Mouse (Mus musculus) kidney, adult 2 months (tissue): ENCODE data around the gene Ccdc43. TPM values are rescaled to one million over a fixed set of nuclear protein-coding genes. Genes with fewer than 3 reads are reported as not detected.
A peak's percentile ranks its signal among the peaks of the same experiment; 100 is the strongest.

ENCODE experiments used
- DNase-seq: peaks from one replicate; pipeline ENCODE4 v3.0.0; 2021
- H3K27ac ChIP-seq: fragments of 200-500 bp; 2 replicates; pipeline ENCODE4 v1.5.1; 2012; ENCODE audit warnings: low read depth, low read length, control low read depth, inconsistent platforms; ENCODE audit not compliant: insufficient read depth
- H3K27me3 ChIP-seq: fragments of 200-500 bp; replicated peaks from 2 replicates; pipeline ENCODE4 v1.6.1; 2012; ENCODE audit warnings: mild to moderate bottlenecking, moderate library complexity, low read length, inconsistent platforms; ENCODE audit not compliant: control insufficient read depth, insufficient read depth
- H3K36me3 ChIP-seq: fragments of 200-500 bp; 2 replicates; pipeline ENCODE4 v1.6.1; 2012; ENCODE audit warnings: mild to moderate bottlenecking, moderate library complexity, low read length, inconsistent platforms; ENCODE audit not compliant: control insufficient read depth, insufficient read depth
- H3K4me1 ChIP-seq: fragments of 200-500 bp; 2 replicates; pipeline ENCODE4 v1.6.1; 2011; ENCODE audit warnings: low read length; ENCODE audit not compliant: control insufficient read depth, insufficient read depth
- H3K4me3 ChIP-seq: fragments of 200-500 bp; 2 replicates; pipeline ENCODE4 v1.5.1; 2011; ENCODE audit warnings: mild to moderate bottlenecking, low read depth, low read length, control low read depth; ENCODE audit not compliant: insufficient read depth
- CTCF ChIP-seq: fragments of 200-500 bp; conservative IDR thresholded peaks from 2 replicates; pipeline ENCODE4 v1.5.1; 2011; ENCODE audit warnings: low read depth, mild to moderate bottlenecking, control low read depth, low read length, moderate library complexity, mixed read lengths; ENCODE audit not compliant: insufficient read depth, insufficient read length
- POLR2A ChIP-seq: fragments of 200-500 bp; IDR thresholded peaks from one replicate; pipeline ENCODE4 v1.6.1; 2011; ENCODE audit warnings: low read depth, low read length, control low read depth
- WGBS: fragments of 180-500 bp; shearing (Covaris S2); methylation state at CpG from one replicate; pipeline ENCODE4 v1.1.7; 2018; 5-methylcytosine and 5-hydroxymethylcytosine counted together
- polyA plus RNA-seq: library from polyadenylated mRNA; depleted of rRNA; stranded (reverse); fragments of >200 nt; gene quantifications from 2 replicates; pipeline ENCODE4 v1.2.3, GENCODE M21; 2012

Gene Ccdc43
- polyA plus RNA-seq, 1 experiment = 8.4 TPM

- Histone ChIP-seq H3K4me1 (no peaks in the 10 kb centered on the region), H3K36me3 (no peaks in the 10 kb centered on the region), H3K27me3 (peaks cover 9% of the 10 kb centered on the region), H3K4me3 (no peak overlapping the region), H3K27ac (no peak overlapping the region)
- 62% methylated on average over 33 of the region's 33 CpGs for WGBS
- TF ChIP-seq POLR2A (no peak), CTCF (no peak)
- no peak for DNase-seq
These were observed 32.4 kb downstream of the Ccdc43 start for GRCm38 (mm10) chr11:102665151-102665550.

- no peak for TF ChIP-seq POLR2A
- no peak for TF ChIP-seq CTCF
- DNase-seq = no peak
- Histone ChIP-seq H3K4me1 (no peaks in the 10 kb centered on the region), H3K27ac (no peak within 1 kb of the TSS), H3K36me3 (no peaks in the 10 kb centered on the region), H3K27me3 (peaks cover 9% of the 10 kb centered on the region), H3K4me3 (no peak within 1 kb of the TSS)
- 76% methylated on average over 3 of the region's 3 CpGs for WGBS
These were observed 34.2 kb downstream of the Ccdc43 start, which contains the start of gene Meioc for GRCm38 (mm10) chr11:102663416-102663815. Gene Meioc, plus strand, starts transcription at chr11:102663716.

GRCm38 (mm10) chr11:102656931-102657330 is 40.7 kb downstream of the Ccdc43 start:
- no peaks in the 10 kb centered on the region for H3K4me1 ChIP-seq
- H3K27me3 ChIP-seq = no peaks in the 10 kb centered on the region
- no peak overlapping the region for H3K27ac ChIP-seq
- TF ChIP-seq CTCF (no peak), POLR2A (no peak)
- 47% methylated on average over 6 of the region's 6 CpGs for WGBS
- no peaks in the 10 kb centered on the region for H3K36me3 ChIP-seq
- DNase-seq = no peak
- H3K4me3 ChIP-seq = no peak overlapping the region

- no peaks in the 10 kb centered on the region for H3K4me1 ChIP-seq
- no peak overlapping the region for H3K4me3 ChIP-seq
- H3K36me3 ChIP-seq = no peaks in the 10 kb centered on the region
- DNase-seq = no peak
- H3K27me3 ChIP-seq = no peaks in the 10 kb centered on the region
- 13% methylated on average over 4 of the region's 4 CpGs for WGBS
- H3K27ac ChIP-seq = no peak overlapping the region
- TF ChIP-seq POLR2A (no peak), CTCF (no peak)
These were observed 41.2 kb downstream of the Ccdc43 start for GRCm38 (mm10) chr11:102656326-102656926.

GRCm38 (mm10) chr11:102655888-102656287 is 41.7 kb downstream of the Ccdc43 start:
- Histone ChIP-seq H3K4me3 (no peak overlapping the region), H3K4me1 (no peaks in the 10 kb centered on the region), H3K27ac (no peak overlapping the region), H3K27me3 (no peaks in the 10 kb centered on the region), H3K36me3 (no peaks in the 10 kb centered on the region)
- 51% methylated on average over 8 of the region's 8 CpGs for WGBS
- TF ChIP-seq POLR2A (no peak), CTCF (no peak)
- DNase-seq = no peak

GRCm38 (mm10) chr11:102652844-102653243 is 44.7 kb downstream of the Ccdc43 start:
- Histone ChIP-seq H3K36me3 (no peaks in the 10 kb centered on the region), H3K4me3 (no peak overlapping the region), H3K4me1 (no peaks in the 10 kb centered on the region), H3K27me3 (no peaks in the 10 kb centered on the region), H3K27ac (no peak overlapping the region)
- 0 out of 2 replicates have a peak, but pooled peaks have one; percentile 24 for TF ChIP-seq CTCF
- no peak for TF ChIP-seq POLR2A
- 72% methylated on average over 3 of the region's 3 CpGs for WGBS
- DNase-seq = no peak

GRCm38 (mm10) chr11:102651381-102651780 is 46.2 kb downstream of the Ccdc43 start:
- H3K27ac ChIP-seq = no peak overlapping the region
- H3K27me3 ChIP-seq = no peaks in the 10 kb centered on the region
- H3K4me1 ChIP-seq = no peaks in the 10 kb centered on the region
- no peaks in the 10 kb centered on the region for H3K36me3 ChIP-seq
- WGBS = 3% methylated on average over 9 of the region's 9 CpGs
- no peak overlapping the region for H3K4me3 ChIP-seq
- no peak for TF ChIP-seq POLR2A
- TF ChIP-seq CTCF = peak; percentile 86
- peak; percentile 58 for DNase-seq

GRCm38 (mm10) chr11:102647885-102648284 is 49.7 kb downstream of the Ccdc43 start:
- no peaks in the 10 kb centered on the region for H3K27me3 ChIP-seq
- no peaks in the 10 kb centered on the region for H3K36me3 ChIP-seq
- no peak for TF ChIP-seq CTCF
- TF ChIP-seq POLR2A = no peak
- H3K27ac ChIP-seq = no peak overlapping the region
- WGBS = 77% methylated on average over 12 of the region's 12 CpGs
- no peak overlapping the region for H3K4me3 ChIP-seq
- DNase-seq = no peak
- no peaks in the 10 kb centered on the region for H3K4me1 ChIP-seq
